8 mouse cellular contexts compared by ENCODE assay signal in genomic region chr4:130892001-130892587, GRCm38 (mm10). TPM values are rescaled to one million over a fixed set of nuclear protein-coding genes. Genes with fewer than 3 reads are reported as not detected.
DNase-seq lines count a peak whose midpoint lies in the region; ATAC-seq and TF ChIP-seq lines count a peak whose summit lies in the region.
"Had no signal": no experiment of that assay in that cellular context is flagged by ENCODE, and none has a peak within 500 bp of the region (broad histone marks: within the 10 kb centered on the region; RNA-seq: fewer than 3 reads in every experiment).

No protein-coding gene starts in this region.

- H3K27me3 ChIP-seq in G1E (ENCODE audit: insufficient read depth, low read length), result peaks cover 37% of the 10 kb centered on the region

- no peaks in the 10 kb centered on the region for H3K9me3 ChIP-seq in G1E (replicated peaks)

- peak; percentile 85 for TF ChIP-seq CTCF in G1E (IDR thresholded peaks at IDR 0.05; ENCODE audit: low read depth, low read length)

- H3K4me3 ChIP-seq in G1E (ENCODE audit: low read depth, low read length), result no peak overlapping the region
- H3K4me3 ChIP-seq: megakaryocyte, embryonic 14.5 days had no signal

- no peak for ATAC-seq in G1E (ENCODE audit: extremely low read depth, insufficient number of reproducible peaks, low FRiP score, poor library complexity, severe bottlenecking)
- ATAC-seq in granulocyte monocyte progenitor cell, adult 5-6 weeks (replicated peaks; ENCODE audit: poor library complexity, severe bottlenecking), result peak; percentile 64

- DNase-seq in G1E (ENCODE audit: low spot score), result no peak
- DNase-seq in adrenal gland, postnatal 10 days, result peak; percentile 88
- DNase-seq in embryo, embryonic 9.5 days (ENCODE audit: extremely low spot score), result peak; percentile 82
- peak; percentile 64 to 90 for DNase-seq in layer of hippocampus, adult 18-20 months (ENCODE audit: low spot score in 2 of 2)
- DNase-seq in lung, postnatal 14 days, result peak; percentile 75
- DNase-seq in right cerebral cortex, postnatal 4 days, result peak; percentile 87

- H3K36me3 ChIP-seq in G1E (replicated peaks), result no peaks in the 10 kb centered on the region

- H3K4me1 ChIP-seq in G1E (ENCODE audit: insufficient read depth, low read depth, low read length), result peaks cover 45% of the 10 kb centered on the region

RNA-seq across cellular contexts. Expression of gene Laptm5, which starts 20.8 kb away (rescaled TPM):
- total RNA-seq in G1E (2014; fragmentation: Nextera tagmentation) (717 and 822 TPM in 2 replicates), G1E (2017) (184 and 222 TPM in 2 replicates)
- 540 and 565 TPM in 2 replicates for polyA plus RNA-seq in G1E (2012)
- total RNA-seq in adrenal gland, postnatal 10 days (2021), result 10 to 100 TPM; 24.6 to 30.4 TPM
- total RNA-seq in granulocyte monocyte progenitor cell, adult 5-6 weeks (2014; fragmentation: Nextera tagmentation), result 561 and 568 TPM in 2 replicates
- total RNA-seq in granulocyte monocyte progenitor cell, adult 5-6 weeks (2017), result 131 and 136 TPM in 2 replicates
- 10 to 100 TPM; 39.2 to 42.9 TPM for total RNA-seq in layer of hippocampus, adult 18-20 months (2021)

RNA-seq across cellular contexts. Expression of gene Matn1, which starts 52.1 kb away (rescaled TPM):
- total RNA-seq in G1E (2014; fragmentation: Nextera tagmentation) (0.98 TPM in 1 of 2 replicates, not detected in the other), G1E (2017) (0.60 and 1.1 TPM in 2 replicates)
- 0.30 and 0.79 TPM in 2 replicates for polyA plus RNA-seq in G1E (2012)
- total RNA-seq in adrenal gland, postnatal 10 days (2021), result not detected
- total RNA-seq in granulocyte monocyte progenitor cell, adult 5-6 weeks (2014; fragmentation: Nextera tagmentation), result not detected in 2 replicates
- total RNA-seq in granulocyte monocyte progenitor cell, adult 5-6 weeks (2017), result not detected in 2 replicates
- under 1 TPM; 0.33 to 0.72 TPM for total RNA-seq in layer of hippocampus, adult 18-20 months (2021)
